Mouse (Mus musculus): ENCODE results near the gene Trappc12.
"Not testable (repeated sequence)": the region's sequence is repeated elsewhere in the genome, so short reads cannot be mapped to it uniquely, and the experiment has no call there.

DNA sequence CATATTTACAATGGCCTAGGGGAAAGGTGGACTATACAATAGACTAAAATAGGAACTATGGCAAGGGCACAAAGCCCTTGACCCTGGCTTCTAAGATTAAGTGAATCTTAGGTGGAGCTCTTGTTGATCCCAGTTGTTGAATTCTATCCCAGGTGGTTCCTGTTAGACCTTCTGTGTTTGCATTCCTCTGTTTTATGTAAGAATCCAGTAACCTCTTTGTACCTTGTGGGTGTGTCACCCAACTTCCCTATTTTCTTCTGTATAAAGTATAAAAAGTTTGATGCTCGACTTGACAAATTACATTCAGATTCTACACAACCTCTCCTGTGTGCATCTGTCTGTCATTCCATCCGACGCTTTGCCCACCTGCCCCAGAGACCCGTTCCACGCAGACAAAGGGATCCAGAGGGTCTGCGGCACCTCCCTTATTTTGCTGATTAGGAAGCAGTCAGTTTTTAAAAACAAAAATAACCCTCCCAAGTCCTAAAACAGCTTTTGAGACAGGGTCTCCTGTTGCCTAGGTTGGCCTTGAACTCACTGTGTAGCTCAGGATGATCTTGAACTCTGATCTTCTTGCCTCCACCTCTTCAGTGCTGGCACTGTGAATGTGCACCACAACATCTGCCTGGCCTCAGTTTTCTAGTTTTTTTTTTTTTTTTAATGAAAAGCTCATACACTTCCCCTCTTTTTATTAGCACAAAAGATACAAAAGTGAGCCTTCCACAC is 16.6 kb downstream of the Trappc12 start:
- not testable (repeated sequence) for TF ChIP-seq POLR2A (IDR thresholded peaks at IDR 0.05; ENCODE audit: borderline replicate concordance, insufficient read depth, low read length); CTCF (IDR thresholded peaks at IDR 0.05; ENCODE audit: borderline replicate concordance, insufficient read depth, low read depth, low read length)

Data from cerebellum, adult 2 months (tissue).